Mouse (Mus musculus) myocyte (in vitro differentiated cells): Measurements from ENCODE around the gene Def8.
"Not testable (repeated sequence)": the region's sequence is repeated elsewhere in the genome, so short reads cannot be mapped to it uniquely, and the experiment has no call there.

Experiments used
- CEBPB ChIP-seq: IDR thresholded peaks from 2 replicates; pipeline ENCODE4 v1.6.1; 2011; ENCODE audit warnings: mild to moderate bottlenecking, moderate library complexity; ENCODE audit not compliant: poor library complexity, insufficient read depth, severe bottlenecking
- POLR2A ChIP-seq: IDR thresholded peaks from one replicate; pipeline ENCODE4 v1.6.1; 2011; ENCODE audit warnings: low read depth, mild to moderate bottlenecking, control low read depth, moderate library complexity; ENCODE audit not compliant: insufficient read length
- POLR2AphosphoS2 ChIP-seq: IDR thresholded peaks from one replicate; pipeline ENCODE4 v1.6.1; 2011; ENCODE audit warnings: low read depth, control low read depth; ENCODE audit not compliant: insufficient read length
- USF1 ChIP-seq: IDR thresholded peaks from one replicate; pipeline ENCODE4 v1.6.1; 2011; ENCODE audit warnings: low read depth, mild to moderate bottlenecking, control low read depth, moderate library complexity

DNA sequence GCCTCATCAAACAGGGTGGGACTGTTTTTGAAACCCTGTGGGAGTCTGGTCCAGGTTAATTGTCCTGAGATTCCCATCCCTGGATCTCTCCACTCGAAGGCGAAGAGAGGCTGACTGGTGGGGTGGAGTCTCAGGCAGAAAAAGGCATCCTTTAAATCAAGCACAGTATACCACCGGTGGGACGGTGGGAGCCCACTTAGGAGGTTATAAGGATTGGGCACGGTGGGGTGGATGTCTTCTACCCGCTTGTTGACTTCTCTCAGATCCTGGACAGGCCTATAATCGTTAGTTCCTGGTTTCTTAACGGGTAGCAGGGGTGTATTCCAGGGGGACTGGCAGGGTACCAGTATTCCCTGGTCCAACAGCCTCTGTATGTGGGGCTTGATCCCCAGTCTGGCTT, 7.6 kb downstream of the Def8 start:
- not testable (repeated sequence) for TF ChIP-seq POLR2A, USF1, POLR2AphosphoS2, CEBPB
